Mouse (Mus musculus) hindbrain, embryonic 12.5 days (tissue): ENCODE results near the gene Lrfn4. TPM values are rescaled to one million over a fixed set of nuclear protein-coding genes. Genes with fewer than 3 reads are reported as not detected.
"Not testable (repeated sequence)": the region's sequence is repeated elsewhere in the genome, so short reads cannot be mapped to it uniquely, and the experiment has no call there.

ENCODE experiments used
- ATAC-seq: fragments of 200-750 bp; cut with Nextera tagmentation; 2 replicates; pipeline ENCODE4 v1.8.0; 2017; ENCODE audit warnings: moderate TSS enrichment; ENCODE audit not compliant: low FRiP score
- H3K27ac ChIP-seq: fragments of 300-500 bp; sonication (generic); 2 replicates; pipeline ENCODE4 v1.5.1; 2016; ENCODE audit warnings: mild to moderate bottlenecking
- H3K27me3 ChIP-seq: fragments of 300-500 bp; sonication (generic); 2 replicates; pipeline ENCODE4 v1.6.1; 2016; ENCODE audit warnings: mild to moderate bottlenecking
- H3K36me3 ChIP-seq: fragments of 300-500 bp; sonication (generic); 2 replicates; pipeline ENCODE4 v1.6.1; 2016; ENCODE audit warnings: mild to moderate bottlenecking
- H3K4me1 ChIP-seq: fragments of 300-500 bp; sonication (generic); 2 replicates; pipeline ENCODE4 v1.6.1; 2016
- H3K4me2 ChIP-seq: fragments of 300-500 bp; sonication (generic); replicated peaks from 2 replicates; pipeline ENCODE4 v1.6.1; 2016; ENCODE audit warnings: mild to moderate bottlenecking
- H3K4me3 ChIP-seq: fragments of 300-500 bp; sonication (generic); 2 replicates; pipeline ENCODE4 v1.5.1; 2016; ENCODE audit warnings: mild to moderate bottlenecking
- H3K9ac ChIP-seq: fragments of 300-500 bp; sonication (generic); 2 replicates; pipeline ENCODE4 v1.6.1; 2016; ENCODE audit warnings: mild to moderate bottlenecking, moderate library complexity
- H3K9me3 ChIP-seq: fragments of 300-500 bp; sonication (generic); replicated peaks from 2 replicates; pipeline ENCODE4 v1.6.1; 2016; ENCODE audit warnings: mild to moderate bottlenecking
- WGBS: fragments of 180-500 bp; shearing (Covaris S2); methylation state at CpG from one replicate; pipeline ENCODE4 v1.1.7; 2016; 5-methylcytosine and 5-hydroxymethylcytosine counted together
- polyA plus RNA-seq: library from polyadenylated mRNA; unstranded; fragments of >200 nt; fragmentation: Nextera tagmentation; extraction: Ambion mirVana; gene quantifications from 2 replicates; pipeline ENCODE4 v1.2.1, GENCODE M21; 2016

Lrfn4 gene
- polyA plus RNA-seq, 1 experiment from 2014 or later, result 16.3 TPM

GRCm38 (mm10) chr19:4603801-4604723 lies 11.4 kb downstream of the Lrfn4 start:
- 41% methylated on average over 24 of the region's 24 CpGs for WGBS
- Histone ChIP-seq H3K9me3 (no peaks in the 10 kb centered on the region), H3K4me2 (no peak overlapping the region), H3K4me1 (no peaks in the 10 kb centered on the region), H3K27ac (no peak overlapping the region), H3K9ac (no peak overlapping the region), H3K36me3 (no peaks in the 10 kb centered on the region), H3K27me3 (no peaks in the 10 kb centered on the region), H3K4me3 (no peak overlapping the region)
- ATAC-seq, result no peak

- Histone ChIP-seq H3K9me3 (no peaks in the 10 kb centered on the region), H3K36me3 (no peaks in the 10 kb centered on the region), H3K4me3 (no peak overlapping the region), H3K9ac (no peak overlapping the region), H3K4me1 (no peaks in the 10 kb centered on the region), H3K27ac (no peak overlapping the region), H3K27me3 (no peaks in the 10 kb centered on the region), H3K4me2 (no peak overlapping the region)
- no peak for ATAC-seq
- 89% methylated on average over 20 of the region's 20 CpGs for WGBS
Observed at GRCm38 (mm10) chr19:4602459-4602858, 13.0 kb downstream of the Lrfn4 start.

- no peak overlapping the region for H3K27ac ChIP-seq
- no peaks in the 10 kb centered on the region for H3K9me3 ChIP-seq
- no peaks in the 10 kb centered on the region for H3K36me3 ChIP-seq
- no peak overlapping the region for H3K9ac ChIP-seq
- no peak overlapping the region for H3K4me2 ChIP-seq
- H3K4me1 ChIP-seq, result no peaks in the 10 kb centered on the region
- H3K27me3 ChIP-seq, result no peaks in the 10 kb centered on the region
- no peak overlapping the region for H3K4me3 ChIP-seq
- ATAC-seq, result no peak
- 85% methylated on average over 2 of the region's 2 CpGs for WGBS
Observed at GRCm38 (mm10) chr19:4596071-4596470, 19.4 kb downstream of the Lrfn4 start.

- no peaks in the 10 kb centered on the region for H3K4me1 ChIP-seq
- no peaks in the 10 kb centered on the region for H3K27me3 ChIP-seq
- ATAC-seq, result no peak
- no peak overlapping the region for H3K4me2 ChIP-seq
- no peaks in the 10 kb centered on the region for H3K9me3 ChIP-seq
- 52% methylated on average over 7 of the region's 7 CpGs for WGBS
- H3K9ac ChIP-seq, result no peak overlapping the region
- no peaks in the 10 kb centered on the region for H3K36me3 ChIP-seq
- H3K27ac ChIP-seq, result no peak overlapping the region
- H3K4me3 ChIP-seq, result no peak overlapping the region
Observed at GRCm38 (mm10) chr19:4593792-4594522, 21.5 kb downstream of the Lrfn4 start.

- Histone ChIP-seq H3K27ac (no peak overlapping the region), H3K36me3 (no peaks in the 10 kb centered on the region), H3K9ac (no peak overlapping the region), H3K9me3 (no peaks in the 10 kb centered on the region), H3K4me1 (no peaks in the 10 kb centered on the region), H3K27me3 (no peaks in the 10 kb centered on the region), H3K4me3 (no peak overlapping the region), H3K4me2 (no peak overlapping the region)
- 95% methylated on average over 3 of the region's 3 CpGs for WGBS
- no peak for ATAC-seq
Observed at GRCm38 (mm10) chr19:4590025-4590424, 25.4 kb downstream of the Lrfn4 start.

- no peaks in the 10 kb centered on the region for H3K4me1 ChIP-seq
- no peak overlapping the region for H3K9ac ChIP-seq
- H3K27ac ChIP-seq, result no peak overlapping the region
- H3K4me3 ChIP-seq, result no peak overlapping the region
- no peak for ATAC-seq
- no peak overlapping the region for H3K4me2 ChIP-seq
- no peaks in the 10 kb centered on the region for H3K27me3 ChIP-seq
- H3K36me3 ChIP-seq, result no peaks in the 10 kb centered on the region
- WGBS, result 76% methylated on average over 1 of the region's 1 CpGs
- no peaks in the 10 kb centered on the region for H3K9me3 ChIP-seq
Observed at GRCm38 (mm10) chr19:4589081-4589480, 26.4 kb downstream of the Lrfn4 start.

- Histone ChIP-seq H3K9ac (no peak overlapping the region), H3K9me3 (no peaks in the 10 kb centered on the region), H3K4me3 (no peak overlapping the region), H3K36me3 (no peaks in the 10 kb centered on the region), H3K4me2 (no peak overlapping the region), H3K4me1 (no peaks in the 10 kb centered on the region), H3K27ac (no peak overlapping the region), H3K27me3 (no peaks in the 10 kb centered on the region)
- 74% methylated on average over 3 of the region's 3 CpGs for WGBS
- ATAC-seq, result no peak
Observed at GRCm38 (mm10) chr19:4588430-4588829, 27.0 kb downstream of the Lrfn4 start.

GRCm38 (mm10) chr19:4587426-4587825 lies 28.0 kb downstream of the Lrfn4 start:
- H3K9me3 ChIP-seq, result no peaks in the 10 kb centered on the region
- no peaks in the 10 kb centered on the region for H3K27me3 ChIP-seq
- no peak overlapping the region for H3K4me2 ChIP-seq
- ATAC-seq, result no peak
- no peaks in the 10 kb centered on the region for H3K36me3 ChIP-seq
- no peak overlapping the region for H3K27ac ChIP-seq
- H3K4me3 ChIP-seq, result no peak overlapping the region
- WGBS, result 63% methylated on average over 2 of the region's 2 CpGs
- H3K9ac ChIP-seq, result no peak overlapping the region
- H3K4me1 ChIP-seq, result no peaks in the 10 kb centered on the region

GRCm38 (mm10) chr19:4586783-4587182 lies 28.7 kb downstream of the Lrfn4 start:
- H3K4me3 ChIP-seq, H3K27me3 ChIP-seq, H3K27ac ChIP-seq, ATAC-seq, H3K4me1 ChIP-seq, H3K4me2 ChIP-seq, H3K36me3 ChIP-seq, H3K9me3 ChIP-seq, H3K9ac ChIP-seq: not testable (repeated sequence)

- ATAC-seq, result no peak
- 67% methylated on average over 2 of the region's 2 CpGs for WGBS
- Histone ChIP-seq H3K27me3 (no peaks in the 10 kb centered on the region), H3K27ac (no peak overlapping the region), H3K4me3 (no peak overlapping the region), H3K36me3 (no peaks in the 10 kb centered on the region), H3K9ac (no peak overlapping the region), H3K4me2 (no peak overlapping the region), H3K9me3 (no peaks in the 10 kb centered on the region), H3K4me1 (no peaks in the 10 kb centered on the region)
Observed at GRCm38 (mm10) chr19:4583856-4584255, 31.6 kb downstream of the Lrfn4 start.

GRCm38 (mm10) chr19:4579296-4579695 lies 36.2 kb downstream of the Lrfn4 start:
- Histone ChIP-seq H3K27ac (no peak overlapping the region), H3K4me3 (no peak overlapping the region), H3K4me1 (no peaks in the 10 kb centered on the region), H3K36me3 (no peaks in the 10 kb centered on the region), H3K9ac (no peak overlapping the region), H3K9me3 (no peaks in the 10 kb centered on the region), H3K4me2 (no peak overlapping the region), H3K27me3 (no peaks in the 10 kb centered on the region)
- 85% methylated on average over 5 of the region's 5 CpGs for WGBS
- no peak for ATAC-seq

- Histone ChIP-seq H3K4me1 (no peaks in the 10 kb centered on the region), H3K4me3 (no peak overlapping the region), H3K36me3 (no peaks in the 10 kb centered on the region), H3K9me3 (no peaks in the 10 kb centered on the region), H3K27ac (no peak overlapping the region), H3K9ac (no peak overlapping the region), H3K4me2 (no peak overlapping the region), H3K27me3 (no peaks in the 10 kb centered on the region)
- 86% methylated on average over 2 of the region's 2 CpGs for WGBS
- no peak for ATAC-seq
Observed at GRCm38 (mm10) chr19:4578799-4579198, 36.7 kb downstream of the Lrfn4 start.

GRCm38 (mm10) chr19:4573241-4573640 lies 42.2 kb downstream of the Lrfn4 start:
- no peaks in the 10 kb centered on the region for H3K27me3 ChIP-seq
- no peaks in the 10 kb centered on the region for H3K36me3 ChIP-seq
- whole genome bisulfite sequencing, result 95% methylated on average over 1 of the region's 1 CpGs
- ATAC-seq, result no peak
- no peak overlapping the region for H3K4me3 ChIP-seq
- H3K4me2 ChIP-seq, result no peak overlapping the region
- H3K9me3 ChIP-seq, result no peaks in the 10 kb centered on the region
- H3K27ac ChIP-seq, result no peak overlapping the region
- H3K4me1 ChIP-seq, result no peaks in the 10 kb centered on the region
- H3K9ac ChIP-seq, result no peak overlapping the region
